Mouse (Mus musculus) heart, adult 2 months (tissue): ENCODE data around the gene Slc25a23. TPM values are rescaled to one million over a fixed set of nuclear protein-coding genes. Genes with fewer than 3 reads are reported as not detected.

Experiments used
- DNase-seq, 2 experiments: peaks; one replicate each; pipeline ENCODE4 v3.0.0; 2021
- H3K27ac ChIP-seq: fragments of 200-600 bp; 2 replicates; pipeline ENCODE4 v1.8.1; 2022
- H3K27me3 ChIP-seq: fragments of 200-500 bp; 2 replicates; pipeline ENCODE4 v1.6.1; 2012; ENCODE audit warnings: mild to moderate bottlenecking, low read length, inconsistent platforms, mixed read lengths; ENCODE audit not compliant: control insufficient read depth, insufficient read depth
- H3K36me3 ChIP-seq: fragments of 200-500 bp; 2 replicates; pipeline ENCODE4 v1.6.1; 2012; ENCODE audit warnings: low read length, inconsistent platforms; ENCODE audit not compliant: control insufficient read depth, insufficient read depth
- H3K4me1 ChIP-seq: fragments of 200-500 bp; 2 replicates; pipeline ENCODE4 v1.6.1; 2011; ENCODE audit warnings: low read length; ENCODE audit not compliant: control insufficient read depth, insufficient read depth
- H3K4me3 ChIP-seq: fragments of 200-600 bp; 2 replicates; pipeline ENCODE4 v1.8.1; 2022
- H3K79me2 ChIP-seq: fragments of 200-500 bp; replicated peaks from 2 replicates; pipeline ENCODE4 v1.6.1; 2012; ENCODE audit warnings: mild to moderate bottlenecking, inconsistent platforms, low read length, moderate library complexity, mixed read lengths; ENCODE audit not compliant: control insufficient read depth, insufficient read depth
- H3K9ac ChIP-seq: fragments of 200-500 bp; 2 replicates; pipeline ENCODE4 v1.6.1; 2012; ENCODE audit warnings: low read depth, mild to moderate bottlenecking, control low read depth, inconsistent platforms, low read length, mixed read lengths
- CTCF ChIP-seq: fragments of 200-600 bp; IDR thresholded peaks from 2 replicates; pipeline ENCODE4 v1.8.1; 2022; ENCODE audit warnings: antibody characterized with exemption, mild to moderate bottlenecking, moderate library complexity
- EP300 ChIP-seq: fragments of 200-500 bp; IDR thresholded peaks from 2 replicates; pipeline ENCODE4 v1.6.1; 2011; ENCODE audit warnings: low read depth, low read length, control low read depth; ENCODE audit not compliant: insufficient read depth
- POLR2A ChIP-seq: fragments of 200-500 bp; IDR thresholded peaks from 2 replicates; pipeline ENCODE4 v1.6.1; 2011; ENCODE audit warnings: mild to moderate bottlenecking, low read depth, low read length, control low read depth; ENCODE audit not compliant: insufficient read depth
- WGBS: fragments of 180-500 bp; shearing (Covaris S2); methylation state at CpG from one replicate; pipeline ENCODE4 v1.1.7; 2018; 5-methylcytosine and 5-hydroxymethylcytosine counted together
- intact Hi-C: fragments of 180-260 bp; cut with DNase I; formaldehyde crosslinking; loops from one replicate; pipeline ENCODE4 v1.15.1; 2025
- polyA plus RNA-seq: library from polyadenylated mRNA; depleted of rRNA; stranded (reverse); fragments of >200 nt; gene quantifications from 2 replicates; pipeline ENCODE4 v1.2.3, GENCODE M21; 2012
- total RNA-seq, 2 experiments: library from RNA; stranded (reverse); gene quantifications; 2 replicates each; pipeline ENCODE4 v1.2.3; 2021

The Slc25a23 gene
- total and polyA plus RNA-seq, 3 experiments: 63.5 to 70.9 (median 67.5) TPM

GRCm38 (mm10) chr17:57081234-57081842 is 21.7 kb upstream of the Slc25a23 start:
- no peaks in the 10 kb centered on the region; the same call in 1 of the 2 replicates for H3K4me1 ChIP-seq
- DNase-seq: no peak
- H3K9ac ChIP-seq: no peak overlapping the region
- TF ChIP-seq POLR2A: no peak
- no peak for TF ChIP-seq CTCF
- no peak for TF ChIP-seq EP300
- intact Hi-C loops: no loop called here
- H3K4me3 ChIP-seq: no peak overlapping the region
- WGBS: 92% methylated on average over 31 of the region's 31 CpGs
- no peaks in the 10 kb centered on the region; the same call in 1 of the 2 replicates for H3K27me3 ChIP-seq
- no peak overlapping the region for H3K27ac ChIP-seq
- no peaks in the 10 kb centered on the region for H3K36me3 ChIP-seq
- H3K79me2 ChIP-seq: no peaks in the 10 kb centered on the region

DNA sequence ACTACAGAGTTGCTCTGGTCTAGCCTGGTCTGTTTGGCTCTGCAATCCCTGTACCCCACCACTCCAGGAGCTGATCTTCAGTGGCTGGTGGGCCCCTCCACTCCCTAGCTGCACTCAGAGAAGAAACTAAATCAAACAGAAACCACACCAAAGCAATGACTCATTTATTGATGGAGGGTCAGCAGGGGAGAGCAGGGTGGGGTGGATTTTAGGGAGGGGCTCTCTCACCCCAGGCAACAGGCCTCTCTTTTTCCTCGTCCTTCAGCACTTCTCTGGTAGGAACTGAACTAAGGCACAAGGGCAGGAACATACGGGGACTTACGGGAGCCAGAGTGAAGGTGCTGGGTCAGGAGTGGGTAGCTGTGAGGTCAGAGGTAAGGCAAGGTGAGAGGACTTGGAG is 20.3 kb upstream of the Slc25a23 start:
- Histone ChIP-seq H3K4me3 (no peak overlapping the region), H3K4me1 (no peaks in the 10 kb centered on the region; the same call in 1 of the 2 replicates), H3K27me3 (no peaks in the 10 kb centered on the region), H3K27ac (no peak overlapping the region), H3K9ac (no peak overlapping the region), H3K79me2 (no peaks in the 10 kb centered on the region), H3K36me3 (no peaks in the 10 kb centered on the region)
- no peak for DNase-seq
- intact Hi-C loops: no loop called here
- TF ChIP-seq CTCF (no peak), EP300 (no peak), POLR2A (no peak)
- WGBS: 80% methylated on average over 3 of the region's 3 CpGs

DNA sequence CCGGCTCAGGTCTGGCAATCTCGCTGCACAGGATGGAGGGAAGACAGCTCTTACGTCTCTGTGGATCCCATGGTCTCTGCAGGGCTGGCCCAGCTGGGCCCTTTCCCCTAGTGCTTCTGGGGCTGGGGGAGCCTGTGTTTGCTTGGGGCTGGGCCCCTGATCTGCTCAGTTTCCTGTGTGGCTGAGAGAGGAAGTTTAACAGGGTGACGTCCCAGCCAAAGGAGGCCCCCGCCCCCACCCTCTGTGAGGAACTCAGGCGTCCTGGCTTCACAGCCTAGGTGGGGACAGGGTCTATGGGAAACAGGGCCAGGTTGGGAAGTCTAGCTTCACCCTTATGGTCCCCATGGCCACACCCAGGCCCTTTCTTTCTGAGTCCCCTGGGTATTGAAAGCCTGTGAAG is 18.7 kb upstream of the Slc25a23 start, which contains the start of gene Dennd1c:
TSS of gene Dennd1c (minus strand) at position 179 of the 400 bp plus-strand sequence.
- Histone ChIP-seq H3K4me1 (no peaks in the 10 kb centered on the region; the same call in 1 of the 2 replicates), H3K27me3 (no peaks in the 10 kb centered on the region), H3K9ac (0 out of 2 replicates have a peak within 1 kb of the TSS, but pooled peaks have one; percentile 11), H3K27ac (peak within 1 kb of the TSS; percentile 38; the same call in 1 of the 2 replicates), H3K36me3 (no peaks in the 10 kb centered on the region), H3K79me2 (no peaks in the 10 kb centered on the region), H3K4me3 (no peak within 1 kb of the TSS; the same call in 1 of the 2 replicates)
- intact Hi-C loops: no loop called here
- DNase-seq: peak; percentile 45 to 48
- no peak for TF ChIP-seq CTCF
- no peak for TF ChIP-seq EP300
- no peak for TF ChIP-seq POLR2A
- 28% methylated on average over 6 of the region's 6 CpGs for WGBS

GRCm38 (mm10) chr17:57076916-57077315 is 17.3 kb upstream of the Slc25a23 start:
- Histone ChIP-seq H3K4me3 (no peak overlapping the region), H3K36me3 (no peaks in the 10 kb centered on the region), H3K4me1 (no peaks in the 10 kb centered on the region; the same call in 1 of the 2 replicates), H3K9ac (no peak overlapping the region), H3K27ac (no peak overlapping the region), H3K79me2 (no peaks in the 10 kb centered on the region), H3K27me3 (no peaks in the 10 kb centered on the region)
- DNase-seq: no peak
- intact Hi-C loops: no loop called here
- WGBS: 65% methylated on average over 3 of the region's 3 CpGs
- TF ChIP-seq EP300 (no peak), CTCF (no peak), POLR2A (no peak)

DNA sequence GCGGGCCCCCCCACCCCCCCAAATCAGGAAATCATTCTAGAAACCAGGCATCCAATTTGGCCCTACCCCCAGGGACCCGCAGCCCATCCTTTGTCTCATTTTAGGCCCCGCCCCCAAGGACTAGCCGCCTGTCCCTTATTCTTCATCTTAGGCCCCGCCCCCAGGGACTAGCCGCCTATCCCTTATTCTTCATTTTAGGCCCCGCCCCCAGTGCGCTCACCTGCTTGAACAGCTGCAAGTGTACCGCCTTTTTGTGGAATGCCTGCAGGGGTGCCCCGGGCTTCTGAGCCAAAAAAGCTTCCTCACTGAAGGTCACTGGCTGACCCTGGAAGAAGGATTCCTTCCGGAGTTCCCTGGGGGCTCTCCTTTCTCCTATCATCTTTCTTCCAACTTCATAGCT is 11.0 kb upstream of the Slc25a23 start:
- TF ChIP-seq CTCF (no peak), POLR2A (no peak), EP300 (no peak)
- DNase-seq: no peak
- H3K9ac ChIP-seq: no peak overlapping the region
- H3K4me3 ChIP-seq: no peak overlapping the region
- no peaks in the 10 kb centered on the region for H3K79me2 ChIP-seq
- WGBS: 22% methylated on average over 11 of the region's 11 CpGs
- H3K27ac ChIP-seq: no peak overlapping the region
- intact Hi-C loops: no loop called here
- no peaks in the 10 kb centered on the region for H3K27me3 ChIP-seq
- no peaks in the 10 kb centered on the region for H3K36me3 ChIP-seq
- no peaks in the 10 kb centered on the region for H3K4me1 ChIP-seq

DNA sequence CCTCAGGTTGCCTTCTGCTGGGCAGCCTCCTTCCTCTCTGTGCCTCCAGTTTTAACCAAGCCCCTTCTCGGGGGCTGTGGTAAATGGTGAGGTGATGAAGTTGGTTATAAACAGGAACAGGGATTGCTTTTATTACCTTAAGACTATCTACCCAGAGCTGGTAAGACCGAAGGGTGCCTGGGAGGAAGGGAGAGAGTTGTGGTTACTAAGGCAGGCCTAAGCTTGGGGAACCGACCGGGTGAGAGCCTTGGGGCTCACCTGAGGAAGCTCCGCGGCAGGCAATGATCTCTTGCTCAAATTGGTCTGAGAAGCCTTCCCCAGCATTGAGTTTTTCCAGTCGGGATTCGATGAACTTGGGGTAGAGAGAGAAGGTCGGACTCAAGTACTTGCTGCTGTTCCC is 10.6 kb upstream of the Slc25a23 start:
- H3K4me1 ChIP-seq: no peaks in the 10 kb centered on the region
- H3K79me2 ChIP-seq: no peaks in the 10 kb centered on the region
- TF ChIP-seq CTCF: no peak
- no peak for TF ChIP-seq POLR2A
- TF ChIP-seq EP300: no peak
- H3K27me3 ChIP-seq: no peaks in the 10 kb centered on the region
- H3K36me3 ChIP-seq: no peaks in the 10 kb centered on the region
- intact Hi-C loops: no loop called here
- no peak overlapping the region for H3K27ac ChIP-seq
- no peak overlapping the region for H3K9ac ChIP-seq
- no peak overlapping the region for H3K4me3 ChIP-seq
- DNase-seq: no peak
- WGBS: 30% methylated on average over 9 of the region's 9 CpGs
